ENCODE assay signal across 8 mouse cellular contexts in genomic region chr13:47193326-47194153, GRCm38 (mm10).
DNase-seq lines count a peak whose midpoint lies in the region; ATAC-seq and TF ChIP-seq lines count a peak whose summit lies in the region.

No protein-coding gene starts in this region.

- WGBS in cerebellum, adult 2 months, result 8% methylated on average over 32 of the region's 32 CpGs
- 8% methylated on average over 32 of the region's 32 CpGs for WGBS in hindbrain, embryonic 10.5 days
- WGBS in lung, embryonic 16.5 days, result 2% methylated on average over 32 of the region's 32 CpGs

- peak overlapping the region; percentile 20 for H3K27ac ChIP-seq in cerebellum, adult 2 months (ENCODE audit: insufficient read depth, low read length)
- peak overlapping the region; percentile 82 for H3K27ac ChIP-seq in hindbrain, embryonic 10.5 days
- H3K27ac ChIP-seq in lung, embryonic 16.5 days (ENCODE audit: low read length), result peak overlapping the region; percentile 89

- H3K4me1 ChIP-seq in cerebellum, adult 2 months (ENCODE audit: control insufficient read depth, insufficient read depth, low read length), result peaks cover 3% of the 10 kb centered on the region; the same call in 1 of the 2 replicates
- peaks cover 36% of the 10 kb centered on the region for H3K4me1 ChIP-seq in hindbrain, embryonic 10.5 days (replicated peaks)
- H3K4me1 ChIP-seq in lung, embryonic 16.5 days (replicated peaks; ENCODE audit: control insufficient read depth, insufficient read depth, low read length), result peaks cover 10% of the 10 kb centered on the region

- no peaks in the 10 kb centered on the region for H3K36me3 ChIP-seq in hindbrain, embryonic 10.5 days
- no peaks in the 10 kb centered on the region for H3K36me3 ChIP-seq in lung, embryonic 16.5 days (ENCODE audit: control insufficient read depth, insufficient read depth, low read length)

- DNase-seq in ES-CJ7 (ENCODE audit: low read depth, low spot score), result peak; percentile 64
- DNase-seq in cerebellum, adult 2 months, result peak; percentile 84 to 86
- DNase-seq in frontal cortex, adult 2 months (ENCODE audit: extremely low spot score in 1 of 2, low spot score in 1 of 2), result peak; percentile 42 to 72
- DNase-seq in hindbrain, embryonic 10.5 days (ENCODE audit: low spot score), result peak; percentile 64
- DNase-seq in layer of hippocampus, postnatal 10 days (ENCODE audit: low spot score in 2 of 2), result peak; percentile 39 to 46
- peak; percentile 49 for DNase-seq in ovary, postnatal 10 days (ENCODE audit: low spot score)
- peak; percentile 3 for DNase-seq in thymus, postnatal 25 days

- H3K4me2 ChIP-seq in lung, embryonic 16.5 days (ENCODE audit: low read depth, low read length), result peak overlapping the region; percentile 67

- peak; percentile 57; the same call in 1 of the 2 replicates for TF ChIP-seq POLR2A in cerebellum, adult 2 months (IDR thresholded peaks at IDR 0.05; ENCODE audit: borderline replicate concordance, insufficient read depth, low read length)

- no peak for TF ChIP-seq CTCF in cerebellum, adult 2 months (IDR thresholded peaks at IDR 0.05; ENCODE audit: borderline replicate concordance, insufficient read depth, low read depth, low read length)

- peak overlapping the region; percentile 56 for H3K9ac ChIP-seq in lung, embryonic 16.5 days (ENCODE audit: low read length)

- no peaks in the 10 kb centered on the region for H3K27me3 ChIP-seq in cerebellum, adult 2 months (ENCODE audit: control insufficient read depth, insufficient read depth, low read length)
- peaks cover 43% of the 10 kb centered on the region for H3K27me3 ChIP-seq in hindbrain, embryonic 10.5 days (ENCODE audit: insufficient read depth, poor library complexity, severe bottlenecking)
- H3K27me3 ChIP-seq in lung, embryonic 16.5 days (ENCODE audit: control insufficient read depth, insufficient read depth, low read depth, low read length), result peaks cover 12% of the 10 kb centered on the region

- no peaks in the 10 kb centered on the region for H3K9me3 ChIP-seq in hindbrain, embryonic 10.5 days
- H3K9me3 ChIP-seq in lung, embryonic 16.5 days (ENCODE audit: control insufficient read depth, low read length), result no peaks in the 10 kb centered on the region

- H3K4me3 ChIP-seq in cerebellum, adult 2 months (replicated peaks; ENCODE audit: insufficient read depth, low read depth, low read length), result peak overlapping the region; percentile 82
- H3K4me3 ChIP-seq in hindbrain, embryonic 10.5 days, result peak overlapping the region; percentile 64
- H3K4me3 ChIP-seq in lung, embryonic 16.5 days (ENCODE audit: low read length), result peak overlapping the region; percentile 51

- ATAC-seq in lung, embryonic 16.5 days (ENCODE audit: low read depth), result peak; percentile 92

Comparison
In these comparisons a context has a peak if more than half of its experiments do, and no peak if none do; other contexts are left out.
1. Peak in every context shown above with its lines: DNase-seq, ATAC-seq, H3K4me3 ChIP-seq and H3K27ac ChIP-seq.
2. DNase-seq: peak in every context shown above with its lines; median percentile 85 in cerebellum, adult 2 months; 64 in ES-CJ7; 64 in hindbrain, embryonic 10.5 days; 57 in frontal cortex, adult 2 months; 49 in ovary, postnatal 10 days; 42 in layer of hippocampus, postnatal 10 days; 3 in thymus, postnatal 25 days.
3. H3K27ac ChIP-seq: peak in every context shown above with its lines; median percentile 89 in lung, embryonic 16.5 days; 82 in hindbrain, embryonic 10.5 days; 20 in cerebellum, adult 2 months.